Mouse (Mus musculus) kidney, adult 11 months (tissue): ENCODE results near the gene Rimbp2.
"Not testable (repeated sequence)": the region's sequence is repeated elsewhere in the genome, so short reads cannot be mapped to it uniquely, and the experiment has no call there.

Source experiments
- DNase-seq: peaks from one replicate; pipeline ENCODE4 v3.0.0; 2022

Gene Rimbp2

GRCm38 (mm10) chr5:128739168-128739837 lies 214.0 kb downstream of the Rimbp2 start:
- no peak for DNase-seq

- no peak for DNase-seq
These were observed 217.4 kb downstream of the Rimbp2 start for GRCm38 (mm10) chr5:128735921-128736320.

- no peak for DNase-seq
These were observed 219.3 kb downstream of the Rimbp2 start for GRCm38 (mm10) chr5:128733955-128734354.

- DNase-seq: no peak
These were observed 220.8 kb downstream of the Rimbp2 start for GRCm38 (mm10) chr5:128732416-128733014.

GRCm38 (mm10) chr5:128730634-128731033 lies 222.7 kb downstream of the Rimbp2 start:
- DNase-seq: no peak

GRCm38 (mm10) chr5:128729341-128729740 lies 223.9 kb downstream of the Rimbp2 start:
- DNase-seq: no peak

- not testable (repeated sequence) for DNase-seq
These were observed 232.8 kb downstream of the Rimbp2 start for GRCm38 (mm10) chr5:128720461-128720860.

GRCm38 (mm10) chr5:128715171-128715570 lies 238.1 kb downstream of the Rimbp2 start:
- DNase-seq: no peak

- no peak for DNase-seq
These were observed 241.4 kb downstream of the Rimbp2 start for GRCm38 (mm10) chr5:128711847-128712246.

GRCm38 (mm10) chr5:128710596-128710995 lies 242.7 kb downstream of the Rimbp2 start:
- DNase-seq: no peak

- no peak for DNase-seq
These were observed 244.4 kb downstream of the Rimbp2 start for GRCm38 (mm10) chr5:128708929-128709328.
